Mouse (Mus musculus) urinary bladder, postnatal 36 days (tissue): ENCODE data around the gene Gm20388.
"Not testable (repeated sequence)": the region's sequence is repeated elsewhere in the genome, so short reads cannot be mapped to it uniquely, and the experiment has no call there.

Experiments
- DNase-seq, 2 experiments: peaks; one replicate each; pipeline ENCODE4 v3.0.0; 2022; ENCODE audit warnings: low spot score in 2 of 2, mixed read lengths in 1 of 2

The Gm20388 gene

DNA sequence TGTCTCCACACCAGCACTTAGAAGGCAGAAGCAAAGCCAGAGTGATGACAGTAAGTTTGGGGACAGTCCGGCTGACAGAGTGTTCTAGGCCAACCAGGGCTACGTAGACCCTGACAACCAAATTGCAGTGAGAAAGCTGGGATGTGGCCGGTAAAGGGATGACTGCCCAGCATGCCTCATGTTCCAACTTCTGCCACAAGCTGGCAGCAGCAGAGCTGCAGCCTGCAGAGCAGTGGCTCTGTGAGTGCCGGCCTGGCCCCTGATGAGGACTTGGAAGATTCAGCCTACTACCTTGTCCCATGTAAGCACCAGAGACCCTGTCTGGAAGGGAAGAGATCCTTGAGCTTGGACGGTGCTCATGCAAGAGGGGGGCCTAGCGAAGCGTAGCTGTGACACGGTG lies 765.1 kb downstream of the Gm20388 start:
- DNase-seq, result no peak

- peak; percentile 69 to 81 for DNase-seq
Observed at GRCm38 (mm10) chr8:120678447-120678846, 767.8 kb downstream of the Gm20388 start.

- no peak for DNase-seq
Observed at GRCm38 (mm10) chr8:120679629-120680387, 769.2 kb downstream of the Gm20388 start.

DNA sequence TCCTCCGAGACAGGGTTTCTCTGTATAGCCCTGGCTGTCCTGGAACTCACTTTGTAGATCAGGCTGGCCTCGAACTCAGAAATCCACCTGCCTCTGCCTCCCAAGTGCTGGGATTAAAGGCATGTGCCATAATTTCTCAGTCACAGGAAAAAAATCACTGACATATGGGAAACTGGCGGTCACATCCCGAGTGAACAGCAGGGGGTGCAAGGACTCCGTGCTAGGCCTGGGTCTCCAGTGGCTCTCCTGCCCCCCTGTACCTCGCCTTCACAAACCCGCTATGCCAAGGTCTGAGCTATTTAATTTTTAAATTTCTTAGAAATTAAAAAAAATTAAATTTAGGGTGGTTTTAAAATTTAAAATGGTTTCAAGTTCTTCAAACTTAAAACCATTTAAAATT lies 769.8 kb downstream of the Gm20388 start:
- DNase-seq, result not testable (repeated sequence)

DNA sequence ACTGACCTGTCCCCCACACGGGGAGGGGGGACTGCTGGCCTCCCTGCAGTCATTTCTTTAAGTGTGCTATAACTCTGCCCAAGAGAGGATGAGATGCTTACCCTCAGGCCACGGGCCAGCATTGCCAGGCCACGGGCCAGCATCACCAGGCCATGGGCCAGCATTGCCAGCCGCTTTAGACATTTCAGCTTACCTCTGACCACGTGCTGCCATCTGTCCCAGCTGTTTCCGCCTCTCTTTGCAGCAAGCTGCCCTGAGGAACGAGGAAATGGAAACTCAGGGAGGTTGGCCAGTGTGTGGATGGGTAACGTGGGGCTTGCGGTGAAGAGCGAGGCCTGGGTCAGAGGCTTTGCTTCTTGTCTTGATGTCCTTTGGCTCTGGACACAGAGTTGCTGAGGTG lies 770.5 kb downstream of the Gm20388 start:
- DNase-seq, result no peak

DNA sequence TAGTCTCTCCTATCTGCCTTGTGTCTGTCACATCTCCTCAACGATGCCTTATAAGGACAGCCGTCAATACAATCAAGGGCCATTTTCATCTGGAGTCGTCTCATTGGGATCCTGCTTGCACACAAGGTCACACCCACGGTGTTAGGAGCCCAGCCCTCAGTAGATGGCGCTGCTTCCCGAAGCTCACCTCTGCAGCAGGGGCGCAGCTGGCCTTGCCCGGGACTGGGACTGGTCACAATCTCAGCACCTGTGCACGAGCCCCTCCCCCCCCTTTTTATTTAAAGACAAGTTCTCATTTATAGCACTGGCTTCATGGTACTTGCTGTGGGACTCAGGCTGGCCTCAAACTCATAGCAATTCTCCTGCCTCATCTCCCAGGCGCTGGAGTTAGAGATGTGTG lies 773.0 kb downstream of the Gm20388 start:
- DNase-seq, result peak; percentile 52 to 78

DNA sequence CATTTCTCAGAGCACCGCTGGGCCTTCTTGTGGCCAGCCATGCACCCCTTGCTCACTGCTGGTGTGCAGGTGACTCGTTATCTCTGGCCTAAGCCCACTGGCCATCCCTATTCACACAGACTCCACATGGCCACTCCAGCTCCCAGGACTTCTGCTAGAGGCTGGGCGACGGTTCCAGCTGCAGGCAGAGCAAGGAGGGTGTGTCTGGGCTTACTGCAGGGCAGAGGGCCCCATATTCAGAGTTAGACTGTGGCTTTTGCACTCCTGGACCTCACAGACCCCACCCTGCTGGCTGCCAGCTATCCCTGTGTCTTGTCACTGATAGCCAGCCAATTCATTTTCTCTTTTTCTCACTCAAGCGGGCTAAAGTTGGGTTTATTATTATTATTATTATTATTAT lies 773.4 kb downstream of the Gm20388 start:
- DNase-seq, result no peak

DNA sequence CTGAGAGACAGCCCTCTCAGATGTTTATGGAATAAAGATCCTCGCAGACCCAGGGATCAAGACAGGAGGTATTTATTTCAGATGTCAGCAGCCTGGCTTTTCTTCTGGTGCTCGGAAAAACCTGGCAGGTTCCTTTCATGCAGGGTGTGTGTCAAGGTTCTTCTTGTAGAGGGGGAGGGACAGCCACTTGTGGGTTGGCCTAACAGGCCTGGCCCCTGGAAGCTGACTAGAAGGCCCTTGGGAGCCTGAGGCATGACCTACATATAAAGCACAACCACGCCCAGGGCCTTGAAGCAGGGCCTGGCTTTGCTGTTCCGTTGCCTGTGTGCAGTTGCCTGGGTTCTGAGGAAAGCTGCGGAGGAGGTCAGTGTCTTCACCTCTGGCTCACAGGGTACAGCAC lies 774.5 kb downstream of the Gm20388 start:
- peak in 1 of 2 experiments; percentile 54 for DNase-seq

DNA sequence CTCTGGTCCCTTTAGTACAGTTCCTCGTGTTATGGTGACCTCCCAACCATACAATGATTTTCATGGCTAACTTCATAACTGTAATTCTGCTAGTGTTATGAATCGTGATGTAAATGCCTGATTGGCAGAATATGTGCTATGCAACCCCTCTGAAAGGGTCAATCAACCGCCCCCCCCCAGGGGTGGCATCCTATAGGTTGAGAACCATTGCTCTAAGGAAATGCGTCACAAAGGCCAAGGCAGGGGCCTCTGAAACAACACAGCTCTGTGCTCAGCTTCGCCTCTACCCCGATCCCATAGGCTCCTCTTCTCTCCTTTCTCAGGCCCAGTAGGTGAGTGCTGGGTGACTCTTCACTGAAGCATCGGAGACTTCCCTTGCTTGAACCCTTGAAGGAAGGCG lies 775.0 kb downstream of the Gm20388 start:
- DNase-seq, result no peak

- DNase-seq, result peak in 1 of 2 experiments; percentile 45
Observed at GRCm38 (mm10) chr8:120686051-120686450, 775.4 kb downstream of the Gm20388 start.

- no peak for DNase-seq
Observed at GRCm38 (mm10) chr8:120686576-120686975, 775.9 kb downstream of the Gm20388 start.

DNA sequence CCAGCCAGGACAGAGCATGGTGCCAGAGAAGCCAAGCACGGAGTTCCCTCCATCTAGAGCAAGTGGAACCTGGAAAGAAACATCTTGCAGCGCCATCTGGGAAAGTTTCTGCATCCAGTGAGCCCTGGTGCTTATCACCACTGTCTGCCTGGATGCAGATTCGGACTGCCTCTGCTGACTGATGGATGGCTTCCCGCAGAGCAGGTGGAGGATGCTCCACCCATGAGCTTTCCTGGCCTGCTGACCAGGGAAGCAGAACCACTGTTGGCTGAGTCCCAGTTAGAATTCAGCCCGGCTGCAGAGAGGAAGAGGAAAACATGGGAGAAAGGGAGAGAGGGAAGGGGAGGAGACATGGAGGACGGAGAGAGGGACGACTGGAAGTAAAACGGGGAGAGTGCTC lies 777.1 kb downstream of the Gm20388 start:
- no peak for DNase-seq

- no peak for DNase-seq
Observed at GRCm38 (mm10) chr8:120688511-120688910, 777.9 kb downstream of the Gm20388 start.

- no peak for DNase-seq
Observed at GRCm38 (mm10) chr8:120692934-120693333, 782.3 kb downstream of the Gm20388 start.

DNA sequence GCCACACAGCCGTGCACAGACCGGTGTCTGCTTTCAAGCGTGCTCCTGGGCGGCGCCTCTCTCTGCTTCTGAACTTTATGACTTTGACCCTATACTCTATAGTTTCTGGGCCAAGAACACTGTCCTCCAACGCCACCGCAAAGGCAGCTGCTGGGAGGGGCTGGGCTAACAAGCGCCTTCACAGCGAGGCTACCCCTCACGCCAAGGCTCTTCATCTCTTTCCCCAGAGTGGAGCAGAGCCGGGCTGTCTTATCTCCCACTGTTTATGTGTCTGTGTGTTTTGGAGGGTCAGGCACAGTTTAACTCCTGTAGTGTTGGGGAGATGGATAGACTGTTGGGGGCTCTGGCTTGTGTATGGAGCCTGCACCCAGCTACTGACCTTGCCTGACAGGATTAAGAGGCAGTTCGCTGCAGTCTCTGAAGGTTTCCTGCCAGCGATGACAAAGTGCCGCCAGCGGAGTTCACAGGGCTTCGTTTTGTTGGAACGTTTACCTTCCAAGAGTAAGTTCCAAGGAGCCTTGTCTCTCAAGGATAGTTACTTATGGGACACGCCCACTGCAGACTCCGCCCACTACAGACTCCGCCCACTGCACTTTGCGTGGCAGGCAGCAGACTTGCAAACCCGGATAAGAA lies 783.3 kb downstream of the Gm20388 start:
- no peak for DNase-seq

- no peak for DNase-seq
Observed at GRCm38 (mm10) chr8:120696401-120697153, 785.9 kb downstream of the Gm20388 start.

GRCm38 (mm10) chr8:120697154-120697978 lies 786.7 kb downstream of the Gm20388 start:
- no peak for DNase-seq

GRCm38 (mm10) chr8:120697979-120698272 lies 787.3 kb downstream of the Gm20388 start:
- DNase-seq, result no peak

- no peak for DNase-seq
Observed at GRCm38 (mm10) chr8:120698426-120698825, 787.8 kb downstream of the Gm20388 start.

DNA sequence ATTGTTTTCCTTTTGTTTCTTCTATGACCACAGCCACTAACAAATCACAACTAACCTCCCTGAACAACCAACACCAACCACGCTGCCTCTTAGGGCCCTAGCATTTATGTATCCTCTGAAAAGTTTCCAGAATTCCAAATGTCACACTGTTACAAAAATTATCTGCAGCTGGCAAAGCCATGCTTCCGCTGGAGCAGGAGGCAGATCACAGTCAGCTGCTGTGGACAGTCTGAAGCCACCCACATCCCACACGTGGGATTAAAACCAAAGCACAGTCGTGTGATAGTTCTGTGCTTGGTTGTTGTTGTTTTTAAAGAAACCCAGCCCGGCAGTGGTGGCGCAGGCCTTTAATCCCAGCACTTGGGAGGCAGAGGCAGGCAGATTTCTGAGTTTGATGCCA lies 788.4 kb downstream of the Gm20388 start:
- no peak for DNase-seq

GRCm38 (mm10) chr8:120699565-120699964 lies 788.9 kb downstream of the Gm20388 start:
- DNase-seq, result no peak

DNA sequence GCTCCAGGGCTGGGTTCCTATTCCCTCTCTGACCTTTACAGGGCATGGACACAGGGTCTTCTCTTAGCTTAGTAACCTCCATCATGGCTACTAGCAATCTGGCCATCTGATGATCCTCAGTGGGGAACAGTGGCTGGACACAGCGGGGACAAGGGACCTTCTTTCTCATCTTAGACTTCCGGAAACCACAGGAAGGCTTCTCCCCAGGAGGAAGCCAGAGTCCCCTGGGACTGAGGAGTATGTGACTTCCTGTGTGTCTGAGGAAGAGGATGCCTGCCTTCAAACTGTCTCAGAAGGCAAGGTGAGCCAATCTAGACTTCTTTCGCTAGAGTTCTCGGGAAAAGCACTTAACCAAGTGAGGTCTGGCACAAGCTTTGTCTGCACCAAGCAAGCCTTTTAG lies 789.4 kb downstream of the Gm20388 start:
- no peak for DNase-seq
